Mouse (Mus musculus) brain, embryonic 14.5 days (tissue): Measurements from ENCODE around the gene Art2b. TPM values are rescaled to one million over a fixed set of nuclear protein-coding genes. Genes with fewer than 3 reads are reported as not detected.

Source experiments
- DNase-seq: peaks from one replicate; pipeline ENCODE4 v3.0.0-alpha.2; 2011; ENCODE audit warnings: low read depth
- CTCF ChIP-seq: fragments of 200-500 bp; IDR thresholded peaks from 2 replicates; pipeline ENCODE4 v1.5.1; 2012; ENCODE audit warnings: inconsistent platforms, mild to moderate bottlenecking, moderate library complexity, borderline replicate concordance; ENCODE audit not compliant: insufficient read depth, insufficient read length; ENCODE audit errors: extremely low read depth
- POLR2A ChIP-seq: fragments of 200-500 bp; IDR thresholded peaks from 2 replicates; pipeline ENCODE4 v1.6.1; 2012; ENCODE audit warnings: mild to moderate bottlenecking, inconsistent platforms, borderline replicate concordance; ENCODE audit not compliant: poor library complexity, insufficient read depth, insufficient read length, severe bottlenecking; ENCODE audit errors: extremely low read depth
- polyA plus RNA-seq: library from polyadenylated mRNA; depleted of rRNA; stranded (reverse); fragments of >200 nt; gene quantifications from 2 replicates; pipeline ENCODE4 v1.2.3, GENCODE M21; 2012; rRNA removed

Gene Art2b
- polyA plus RNA-seq, 1 experiment: not detected

- no peak for DNase-seq
Observed at GRCm38 (mm10) chr7:101550686-101551485, 34.5 kb downstream of the Art2b start.

DNA sequence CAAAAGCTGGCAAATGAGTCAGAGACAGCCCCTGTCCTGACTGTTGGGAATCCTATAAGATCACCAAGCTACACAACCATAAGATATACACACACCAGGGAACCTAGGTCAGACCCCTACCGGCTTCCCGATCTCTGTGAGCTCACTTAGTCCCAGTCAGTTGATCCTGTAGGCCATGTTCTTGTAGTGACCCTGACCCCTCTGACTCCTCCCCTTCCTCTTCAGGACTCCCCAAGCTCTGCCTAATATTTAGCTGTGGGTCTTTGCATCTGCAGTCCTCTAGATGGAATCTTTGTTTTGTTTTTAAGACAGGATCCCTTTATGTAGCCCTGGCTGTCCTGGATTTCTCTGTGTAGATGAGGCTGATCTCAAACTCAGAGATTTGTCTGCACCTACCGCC lies 36.1 kb downstream of the Art2b start:
- TF ChIP-seq POLR2A (no peak), CTCF (no peak)
- no peak for DNase-seq

More at GRCm38 (mm10) chr7:101550686-101551485, 34.5 kb downstream of the Art2b start:
- no peak for TF ChIP-seq POLR2A
- no peak for TF ChIP-seq CTCF

- no peak for TF ChIP-seq POLR2A
- TF ChIP-seq CTCF: no peak
- DNase-seq: no peak
Observed at GRCm38 (mm10) chr7:101547651-101548050, 37.7 kb downstream of the Art2b start.

GRCm38 (mm10) chr7:101541734-101542133 lies 43.7 kb downstream of the Art2b start:
- DNase-seq: no peak
- TF ChIP-seq POLR2A (no peak), CTCF (no peak)

- TF ChIP-seq CTCF (peak; percentile 90), POLR2A (no peak)
- peak; percentile 93 for DNase-seq
Observed at GRCm38 (mm10) chr7:101541132-101541531, 44.3 kb downstream of the Art2b start.

DNA sequence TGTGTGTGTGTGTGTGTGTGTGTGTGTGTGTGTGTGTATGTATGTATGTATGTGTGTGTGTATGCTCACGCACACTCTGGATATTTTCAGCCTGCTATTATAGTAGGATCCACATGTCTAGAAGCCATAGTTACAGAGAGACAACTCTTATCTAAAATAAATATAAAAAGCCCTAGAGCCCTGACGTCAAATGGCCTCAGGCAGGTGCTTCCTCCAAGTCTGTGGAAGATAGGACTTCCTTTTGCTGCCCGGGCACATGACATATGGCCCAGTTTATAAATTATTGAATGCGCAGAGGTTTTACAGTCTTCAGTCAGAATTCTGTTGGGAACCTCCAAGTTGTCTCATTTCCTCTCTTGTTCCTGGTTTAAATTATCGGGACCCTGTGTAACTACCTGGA lies 44.7 kb downstream of the Art2b start:
- TF ChIP-seq POLR2A (no peak), CTCF (no peak)
- no peak for DNase-seq

- DNase-seq: no peak
- TF ChIP-seq CTCF: no peak
- TF ChIP-seq POLR2A: no peak
Observed at GRCm38 (mm10) chr7:101539774-101540173, 45.6 kb downstream of the Art2b start.

- peak; percentile 65 for DNase-seq
- TF ChIP-seq POLR2A (no peak), CTCF (peak; percentile 62; the same call in 1 of the 2 replicates)
Observed at GRCm38 (mm10) chr7:101538141-101538933, 47.1 kb downstream of the Art2b start.

DNA sequence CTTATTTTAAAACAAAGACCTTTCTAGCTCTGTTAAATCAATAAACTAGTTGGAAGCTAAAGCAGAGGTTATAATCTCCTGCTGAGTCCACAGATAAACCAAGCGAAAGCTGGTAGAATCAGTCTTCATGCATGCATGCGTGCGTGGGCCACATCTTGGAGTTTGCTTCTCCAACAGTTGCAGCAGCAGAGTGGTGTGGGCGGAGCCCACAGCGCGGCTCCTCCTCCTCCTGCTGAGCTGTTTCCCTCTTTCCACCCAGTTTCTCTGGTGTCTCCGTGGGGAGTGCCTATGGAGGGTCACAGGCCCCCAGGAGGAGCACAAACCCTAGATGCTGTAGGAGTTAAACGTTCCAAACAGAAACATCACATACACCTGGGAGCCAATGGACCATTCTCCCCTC lies 47.9 kb downstream of the Art2b start:
- DNase-seq: no peak
- TF ChIP-seq POLR2A: no peak
- TF ChIP-seq CTCF: no peak

- DNase-seq: no peak
- TF ChIP-seq CTCF (no peak), POLR2A (no peak)
Observed at GRCm38 (mm10) chr7:101535517-101535916, 49.9 kb downstream of the Art2b start.

- TF ChIP-seq CTCF (no peak), POLR2A (no peak)
- peak; percentile 35 for DNase-seq
Observed at GRCm38 (mm10) chr7:101535102-101535501, 50.3 kb downstream of the Art2b start.

GRCm38 (mm10) chr7:101534428-101534827 lies 51.0 kb downstream of the Art2b start:
- DNase-seq: no peak
- TF ChIP-seq POLR2A: no peak
- TF ChIP-seq CTCF: no peak

Other genes starting within 250 kb of the Art2b start
- 13.1 and 17.1 TPM in 2 replicates for gene Arap1, start 237.5 kb downstream of the Art2b start, polyA plus RNA-seq
- 0.37 and 0.79 TPM in 2 replicates for gene Gm45837, start 174.7 kb downstream of the Art2b start, polyA plus RNA-seq
- 19.4 and 25.1 TPM in 2 replicates for gene Pde2a, start 163.9 kb downstream of the Art2b start, polyA plus RNA-seq
- 20.1 and 25.4 TPM in 2 replicates for gene Clpb, start 78.0 kb upstream of the Art2b start, polyA plus RNA-seq
- 0.87 and 3.1 TPM in 2 replicates for gene Phox2a, start 232.7 kb upstream of the Art2b start, polyA plus RNA-seq